Mouse (Mus musculus) T-helper 1 cell (primary cell): ENCODE results near the gene Olfr24.
"Not testable (repeated sequence)": the region's sequence is repeated elsewhere in the genome, so short reads cannot be mapped to it uniquely, and the experiment has no call there.

Source experiments
- in situ Hi-C: fragments of 300-600 bp; cut with MboI, MseI; formaldehyde crosslinking; loops from one replicate; pipeline ENCODE4 v1.15.1; 2025; ENCODE audit warnings: high pct_unique_total_duplicates

Olfr24 gene

GRCm38 (mm10) chr9:18763896-18764295, at the start of gene Olfr24:
TSS of gene Olfr24 (minus strand) at chr9:18763996.
- in situ Hi-C loops, result no loop called here

GRCm38 (mm10) chr9:18785316-18785715, 21.5 kb upstream of the Olfr24 start:
- in situ Hi-C loops, result no loop called here

- in situ Hi-C loops, result no loop called here
These were observed 15.7 kb upstream of the Olfr24 start for GRCm38 (mm10) chr9:18779476-18779875.

GRCm38 (mm10) chr9:18778981-18779380, 15.2 kb upstream of the Olfr24 start:
- in situ Hi-C loops, result no loop called here

GRCm38 (mm10) chr9:18755595-18755994, 8.2 kb downstream of the Olfr24 start:
- in situ Hi-C loops, result no loop called here

- in situ Hi-C loops, result no loop called here
These were observed 19.2 kb downstream of the Olfr24 start for GRCm38 (mm10) chr9:18744639-18745038.

- in situ Hi-C loops, result not testable (repeated sequence)
These were observed 29.6 kb downstream of the Olfr24 start for GRCm38 (mm10) chr9:18734177-18734576.

- in situ Hi-C loops, result no loop called here
These were observed 41.1 kb downstream of the Olfr24 start for GRCm38 (mm10) chr9:18722712-18723099.

GRCm38 (mm10) chr9:18721931-18722711, 41.7 kb downstream of the Olfr24 start:
- in situ Hi-C loops, result no loop called here

- in situ Hi-C loops, result no loop called here
These were observed 42.8 kb downstream of the Olfr24 start for GRCm38 (mm10) chr9:18721011-18721410.

- in situ Hi-C loops, result no loop called here
These were observed 58.2 kb downstream of the Olfr24 start for GRCm38 (mm10) chr9:18705628-18706027.
